Mouse (Mus musculus): ENCODE measurements around the gene Foxc2. TPM values are rescaled to one million over a fixed set of nuclear protein-coding genes. Genes with fewer than 3 reads are reported as not detected.

Foxc2 gene
- polyA plus RNA-seq, 1 experiment from 2014 or later = 1.7 TPM

DNA sequence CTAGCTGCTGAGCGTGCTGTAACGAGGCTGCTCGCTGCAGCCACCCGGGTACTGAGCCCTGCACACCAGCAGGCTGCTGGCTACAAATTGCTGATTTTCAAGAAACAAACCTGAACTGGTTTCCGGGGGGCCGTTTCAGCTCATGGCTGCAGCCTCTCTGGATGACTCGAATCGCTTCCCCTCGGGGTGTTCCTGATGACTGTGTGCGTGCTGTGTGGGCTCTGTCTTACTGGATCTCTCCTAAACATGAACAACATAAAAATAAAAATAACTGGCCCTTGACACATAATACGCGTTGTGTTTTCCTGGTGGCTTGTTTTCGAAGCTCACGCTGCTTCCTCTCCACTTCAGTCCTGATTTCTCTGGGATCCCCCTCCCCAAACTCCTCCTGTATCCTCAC, 37.2 kb upstream of the Foxc2 start:
- H3K9ac ChIP-seq (ENCODE audit: low read depth, low read length) = no peak overlapping the region
- H3K27ac ChIP-seq (ENCODE audit: low read length) = no peak overlapping the region

GRCm38 (mm10) chr8:121079201-121079600, 36.8 kb upstream of the Foxc2 start:
- no peak overlapping the region for H3K9ac ChIP-seq (ENCODE audit: low read depth, low read length)
- H3K4me2 ChIP-seq (ENCODE audit: low read length) = no peak overlapping the region
- H3K27me3 ChIP-seq (ENCODE audit: control insufficient read depth, insufficient read depth, low read depth, low read length) = peaks cover 66% of the 10 kb centered on the region
- H3K9me3 ChIP-seq (replicated peaks; ENCODE audit: control insufficient read depth, low read length, poor library complexity, severe bottlenecking) = no peaks in the 10 kb centered on the region
- H3K4me1 ChIP-seq (ENCODE audit: control insufficient read depth, insufficient read depth, low read length) = peaks cover 15% of the 10 kb centered on the region
- ATAC-seq = no peak
- H3K4me3 ChIP-seq (ENCODE audit: low read depth, low read length) = no peak overlapping the region
- H3K36me3 ChIP-seq (ENCODE audit: control insufficient read depth, insufficient read depth, low read length) = no peaks in the 10 kb centered on the region
- 3% methylated on average over 7 of the region's 7 CpGs for WGBS
- H3K27ac ChIP-seq (ENCODE audit: low read length) = no peak overlapping the region

More for the DNA sequence above, 37.2 kb upstream of the Foxc2 start:
- ATAC-seq = no peak
- Histone ChIP-seq H3K4me2 (ENCODE audit: low read length) (no peak overlapping the region), H3K36me3 (ENCODE audit: control insufficient read depth, insufficient read depth, low read length) (no peaks in the 10 kb centered on the region), H3K4me1 (ENCODE audit: control insufficient read depth, insufficient read depth, low read length) (peaks cover 10% of the 10 kb centered on the region), H3K4me3 (ENCODE audit: low read depth, low read length) (no peak overlapping the region), H3K27me3 (ENCODE audit: control insufficient read depth, insufficient read depth, low read depth, low read length) (peaks cover 66% of the 10 kb centered on the region), H3K9me3 (replicated peaks; ENCODE audit: control insufficient read depth, low read length, poor library complexity, severe bottlenecking) (no peaks in the 10 kb centered on the region)
- WGBS = 3% methylated on average over 14 of the region's 14 CpGs

- peaks cover 18% of the 10 kb centered on the region for H3K4me1 ChIP-seq (ENCODE audit: control insufficient read depth, insufficient read depth, low read length)
- WGBS = 2% methylated on average over 12 of the region's 12 CpGs
Observed at GRCm38 (mm10) chr8:121079944-121080343, 36.0 kb upstream of the Foxc2 start.

GRCm38 (mm10) chr8:121080361-121081090, 35.4 kb upstream of the Foxc2 start:
- H3K27me3 ChIP-seq (ENCODE audit: control insufficient read depth, insufficient read depth, low read depth, low read length) = peaks cover 76% of the 10 kb centered on the region
- H3K4me2 ChIP-seq (ENCODE audit: low read length) = no peak overlapping the region
- WGBS = under 1% methylated on average over 49 of the region's 49 CpGs
- no peak for ATAC-seq
- H3K4me1 ChIP-seq (ENCODE audit: control insufficient read depth, insufficient read depth, low read length) = peaks cover 18% of the 10 kb centered on the region
- no peaks in the 10 kb centered on the region for H3K36me3 ChIP-seq (ENCODE audit: control insufficient read depth, insufficient read depth, low read length)
- no peaks in the 10 kb centered on the region for H3K9me3 ChIP-seq (replicated peaks; ENCODE audit: control insufficient read depth, low read length, poor library complexity, severe bottlenecking)
- no peak overlapping the region for H3K9ac ChIP-seq (ENCODE audit: low read depth, low read length)
- H3K4me3 ChIP-seq (ENCODE audit: low read depth, low read length) = no peak overlapping the region
- no peak overlapping the region for H3K27ac ChIP-seq (ENCODE audit: low read length)

More at GRCm38 (mm10) chr8:121079944-121080343, 36.0 kb upstream of the Foxc2 start:
- no peak overlapping the region for H3K9ac ChIP-seq (ENCODE audit: low read depth, low read length)
- ATAC-seq = no peak
- no peak overlapping the region for H3K27ac ChIP-seq (ENCODE audit: low read length)
- H3K4me2 ChIP-seq (ENCODE audit: low read length) = no peak overlapping the region
- H3K36me3 ChIP-seq (ENCODE audit: control insufficient read depth, insufficient read depth, low read length) = no peaks in the 10 kb centered on the region
- no peak overlapping the region for H3K4me3 ChIP-seq (ENCODE audit: low read depth, low read length)
- peaks cover 70% of the 10 kb centered on the region for H3K27me3 ChIP-seq (ENCODE audit: control insufficient read depth, insufficient read depth, low read depth, low read length)
- H3K9me3 ChIP-seq (replicated peaks; ENCODE audit: control insufficient read depth, low read length, poor library complexity, severe bottlenecking) = no peaks in the 10 kb centered on the region

DNA sequence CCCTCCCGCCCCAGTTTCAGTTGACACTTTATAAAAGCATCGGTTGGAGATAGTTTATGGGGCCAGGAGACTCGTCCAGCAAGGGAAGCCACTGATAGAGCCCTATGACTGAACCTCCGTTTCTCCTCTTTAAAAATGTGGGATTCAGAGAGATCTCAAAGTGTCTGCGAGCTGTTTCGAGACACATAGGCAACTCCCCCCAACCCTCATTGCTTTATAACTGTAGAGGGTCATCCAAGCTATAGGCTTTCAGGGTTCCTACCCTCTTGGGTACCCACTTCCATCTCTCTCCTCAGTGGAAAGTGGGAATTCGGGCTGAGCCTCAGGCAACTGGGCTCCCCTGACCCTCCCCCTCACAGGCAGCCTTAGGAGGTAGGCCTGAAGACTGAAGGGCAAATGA, 34.6 kb upstream of the Foxc2 start:
- Histone ChIP-seq H3K4me2 (ENCODE audit: low read length) (no peak overlapping the region), H3K27ac (ENCODE audit: low read length) (no peak overlapping the region), H3K27me3 (ENCODE audit: control insufficient read depth, insufficient read depth, low read depth, low read length) (peaks cover 79% of the 10 kb centered on the region), H3K36me3 (ENCODE audit: control insufficient read depth, insufficient read depth, low read length) (no peaks in the 10 kb centered on the region), H3K9me3 (replicated peaks; ENCODE audit: control insufficient read depth, low read length, poor library complexity, severe bottlenecking) (no peaks in the 10 kb centered on the region), H3K4me3 (ENCODE audit: low read depth, low read length) (no peak overlapping the region), H3K9ac (ENCODE audit: low read depth, low read length) (no peak overlapping the region), H3K4me1 (ENCODE audit: control insufficient read depth, insufficient read depth, low read length) (peaks cover 18% of the 10 kb centered on the region)
- WGBS = under 1% methylated on average over 7 of the region's 7 CpGs
- ATAC-seq = no peak

DNA sequence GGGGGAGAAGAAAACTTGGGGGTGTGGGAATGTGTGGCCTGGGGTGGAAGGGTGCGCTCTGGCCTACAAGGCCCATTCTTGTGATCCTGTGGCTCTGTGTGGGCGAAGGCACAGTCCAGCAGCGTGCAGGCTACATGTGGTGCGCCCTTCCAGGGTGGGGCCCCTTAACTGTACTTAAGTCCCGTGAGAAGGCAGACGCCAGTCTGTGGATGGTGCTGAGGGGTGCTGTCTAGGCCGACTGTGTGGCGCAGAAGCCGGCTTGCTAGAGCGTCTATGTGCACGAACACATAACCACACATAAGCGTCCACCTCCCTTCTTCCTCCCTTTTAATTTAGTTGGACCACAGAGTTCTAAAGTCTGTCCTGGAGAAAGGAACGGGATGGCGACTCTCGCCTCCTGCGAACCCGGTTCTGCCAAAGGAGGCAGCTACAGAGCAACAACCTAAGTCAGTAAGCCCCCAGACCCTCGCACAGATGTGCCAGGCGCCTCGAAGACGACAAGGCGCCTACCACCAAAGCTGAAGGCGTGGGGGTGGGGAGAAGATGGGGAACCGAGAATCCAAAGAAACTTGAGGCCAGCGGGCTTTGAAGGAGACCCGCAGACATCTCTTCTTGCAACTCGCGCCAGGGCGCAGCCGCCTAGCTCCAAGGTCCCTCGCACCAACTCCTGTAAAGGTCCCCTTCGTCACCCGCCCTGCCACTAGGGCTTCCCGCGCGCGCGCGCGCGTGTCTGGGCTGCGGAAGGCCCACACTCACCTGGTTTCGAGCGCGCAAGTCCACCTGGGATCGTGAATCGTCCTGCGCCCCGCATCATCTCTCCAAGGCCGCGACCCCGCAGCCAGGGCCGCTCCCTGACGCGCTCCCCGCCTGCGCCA, 33.5 kb upstream of the Foxc2 start:
- no peak overlapping the region for H3K9ac ChIP-seq (ENCODE audit: low read depth, low read length)
- H3K4me3 ChIP-seq (ENCODE audit: low read depth, low read length) = peak overlapping the region; percentile 34; the same call in 1 of the 2 replicates
- H3K4me2 ChIP-seq (ENCODE audit: low read length) = peak overlapping the region; percentile 64; the same call in 1 of the 2 replicates
- H3K36me3 ChIP-seq (ENCODE audit: control insufficient read depth, insufficient read depth, low read length) = no peaks in the 10 kb centered on the region
- WGBS = under 1% methylated on average over 57 of the region's 57 CpGs
- H3K27ac ChIP-seq (ENCODE audit: low read length) = no peak overlapping the region
- H3K4me1 ChIP-seq (ENCODE audit: control insufficient read depth, insufficient read depth, low read length) = peaks cover 18% of the 10 kb centered on the region
- ATAC-seq = no peak
- peaks cover 75% of the 10 kb centered on the region for H3K27me3 ChIP-seq (ENCODE audit: control insufficient read depth, insufficient read depth, low read depth, low read length)
- no peaks in the 10 kb centered on the region for H3K9me3 ChIP-seq (replicated peaks; ENCODE audit: control insufficient read depth, low read length, poor library complexity, severe bottlenecking)

DNA sequence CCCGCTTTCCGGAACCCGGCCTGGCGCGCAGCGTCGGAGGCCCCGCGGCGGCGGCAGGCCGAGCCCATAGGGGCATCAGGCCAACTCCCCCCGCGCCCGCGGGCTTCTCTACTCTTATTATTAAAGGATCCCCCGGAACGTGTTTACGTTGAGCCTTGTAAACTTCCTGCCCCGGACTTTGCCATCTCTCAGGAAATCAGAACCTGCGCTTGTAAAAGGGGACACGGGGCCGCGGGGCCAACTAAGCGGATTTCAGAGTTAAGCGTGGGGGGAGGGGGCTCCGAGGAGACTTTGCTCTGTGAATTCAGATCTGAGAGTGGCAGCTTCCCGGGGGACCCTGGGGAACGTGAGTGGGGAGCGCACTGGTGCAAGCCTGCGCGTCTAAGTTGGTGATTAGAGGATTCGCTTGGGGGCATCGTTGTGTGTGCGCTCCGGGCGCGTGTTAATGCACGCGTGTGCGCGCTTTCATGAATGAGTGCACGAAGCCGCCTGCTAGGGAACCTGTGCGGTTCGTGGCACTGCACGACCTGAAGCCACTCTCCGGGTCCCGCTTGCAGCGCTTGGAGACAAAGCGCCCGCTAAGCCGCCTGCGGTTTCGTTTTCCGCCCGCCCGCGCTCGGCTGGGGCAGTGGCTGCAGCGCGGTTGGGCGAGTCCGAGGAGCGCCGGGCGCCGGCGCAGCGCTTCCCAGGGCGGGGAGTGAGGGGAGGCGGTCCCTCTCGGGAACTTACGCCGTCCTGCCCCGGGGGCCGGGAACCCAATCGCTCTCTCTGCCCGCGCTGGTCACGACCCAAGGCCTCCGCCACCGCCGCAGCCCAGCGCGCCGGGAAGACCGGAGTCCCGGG, 32.7 kb upstream of the Foxc2 start:
- Histone ChIP-seq H3K4me2 (ENCODE audit: low read length) (peak overlapping the region; percentile 64), H3K9me3 (replicated peaks; ENCODE audit: control insufficient read depth, low read length, poor library complexity, severe bottlenecking) (no peaks in the 10 kb centered on the region), H3K36me3 (ENCODE audit: control insufficient read depth, insufficient read depth, low read length) (no peaks in the 10 kb centered on the region), H3K27me3 (ENCODE audit: control insufficient read depth, insufficient read depth, low read depth, low read length) (peaks cover 67% of the 10 kb centered on the region), H3K4me3 (ENCODE audit: low read depth, low read length) (peak overlapping the region; percentile 34), H3K27ac (ENCODE audit: low read length) (no peak overlapping the region), H3K9ac (ENCODE audit: low read depth, low read length) (no peak overlapping the region), H3K4me1 (ENCODE audit: control insufficient read depth, insufficient read depth, low read length) (peaks cover 18% of the 10 kb centered on the region)
- ATAC-seq = no peak
- WGBS = under 1% methylated on average over 88 of the region's 89 CpGs

DNA sequence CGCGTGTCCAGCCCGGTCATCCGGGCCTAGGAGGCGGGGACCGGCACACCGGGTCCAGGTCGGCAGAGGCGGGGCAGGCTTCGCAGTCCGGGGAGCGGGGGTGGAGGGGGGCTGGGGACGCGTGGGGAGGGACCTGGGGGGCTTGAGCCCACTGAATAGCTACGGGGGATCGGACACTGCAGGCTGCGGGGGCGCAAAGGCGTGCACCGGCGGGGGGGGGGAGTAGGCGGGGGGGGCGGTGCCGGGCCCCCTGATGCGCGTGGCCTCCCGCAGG, 32.1 kb upstream of the Foxc2 start:
- no peaks in the 10 kb centered on the region for H3K9me3 ChIP-seq (replicated peaks; ENCODE audit: control insufficient read depth, low read length, poor library complexity, severe bottlenecking)
- peaks cover 18% of the 10 kb centered on the region for H3K4me1 ChIP-seq (ENCODE audit: control insufficient read depth, insufficient read depth, low read length)
- H3K36me3 ChIP-seq (ENCODE audit: control insufficient read depth, insufficient read depth, low read length) = no peaks in the 10 kb centered on the region
- WGBS = 0% methylated on average over 8 of the region's 27 CpGs
- H3K4me2 ChIP-seq (ENCODE audit: low read length) = peak overlapping the region; percentile 64
- H3K27me3 ChIP-seq (ENCODE audit: control insufficient read depth, insufficient read depth, low read depth, low read length) = peaks cover 67% of the 10 kb centered on the region
- no peak overlapping the region for H3K27ac ChIP-seq (ENCODE audit: low read length)
- H3K9ac ChIP-seq (ENCODE audit: low read depth, low read length) = peak overlapping the region; percentile 38; the same call in 1 of the 2 replicates
- H3K4me3 ChIP-seq (ENCODE audit: low read depth, low read length) = peak overlapping the region; percentile 34
- ATAC-seq = no peak
